Mouse (Mus musculus): ENCODE data around the gene AU040320.

AU040320 gene

DNA sequence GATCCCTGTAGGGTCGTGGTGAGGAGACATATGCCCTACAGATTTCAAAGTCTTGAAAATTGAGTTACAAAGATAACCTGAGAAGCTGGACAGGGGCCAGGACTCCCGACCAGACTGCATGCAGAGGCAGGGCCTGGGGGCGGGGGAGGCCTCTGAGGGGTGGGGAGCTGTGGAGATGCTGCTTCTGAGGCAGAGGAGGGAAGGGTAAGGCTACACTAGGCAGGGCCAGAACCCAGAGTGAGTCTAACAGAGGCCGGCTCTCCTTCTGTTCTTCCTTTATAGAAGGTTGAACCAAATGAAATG, 97.4 kb downstream of the AU040320 start:
- DNase-seq (ENCODE audit: low read depth in 2 of 2, low spot score in 2 of 2), result no peak

DNA sequence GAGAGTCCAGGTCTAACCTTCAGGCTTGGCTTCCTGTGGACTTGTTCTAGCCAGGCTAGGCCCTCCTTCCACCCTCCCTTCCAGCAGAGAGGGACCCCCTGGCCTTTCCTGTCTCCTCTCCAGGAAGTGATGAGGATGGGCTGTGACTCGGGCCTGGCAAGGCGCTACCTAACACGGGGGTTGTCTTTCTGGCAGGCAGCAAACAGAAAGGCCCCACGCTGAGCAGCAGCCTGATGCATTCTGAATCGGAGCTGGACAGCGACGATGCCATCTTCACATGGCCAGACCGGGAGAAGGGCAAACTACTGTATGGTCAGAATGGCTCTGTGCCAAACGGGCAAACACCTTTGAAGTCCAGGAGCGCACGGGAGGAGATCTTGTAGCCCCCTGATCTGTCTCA, 99.6 kb downstream of the AU040320 start:
- no peak for DNase-seq (ENCODE audit: low read depth in 2 of 2, low spot score in 2 of 2)

DNA sequence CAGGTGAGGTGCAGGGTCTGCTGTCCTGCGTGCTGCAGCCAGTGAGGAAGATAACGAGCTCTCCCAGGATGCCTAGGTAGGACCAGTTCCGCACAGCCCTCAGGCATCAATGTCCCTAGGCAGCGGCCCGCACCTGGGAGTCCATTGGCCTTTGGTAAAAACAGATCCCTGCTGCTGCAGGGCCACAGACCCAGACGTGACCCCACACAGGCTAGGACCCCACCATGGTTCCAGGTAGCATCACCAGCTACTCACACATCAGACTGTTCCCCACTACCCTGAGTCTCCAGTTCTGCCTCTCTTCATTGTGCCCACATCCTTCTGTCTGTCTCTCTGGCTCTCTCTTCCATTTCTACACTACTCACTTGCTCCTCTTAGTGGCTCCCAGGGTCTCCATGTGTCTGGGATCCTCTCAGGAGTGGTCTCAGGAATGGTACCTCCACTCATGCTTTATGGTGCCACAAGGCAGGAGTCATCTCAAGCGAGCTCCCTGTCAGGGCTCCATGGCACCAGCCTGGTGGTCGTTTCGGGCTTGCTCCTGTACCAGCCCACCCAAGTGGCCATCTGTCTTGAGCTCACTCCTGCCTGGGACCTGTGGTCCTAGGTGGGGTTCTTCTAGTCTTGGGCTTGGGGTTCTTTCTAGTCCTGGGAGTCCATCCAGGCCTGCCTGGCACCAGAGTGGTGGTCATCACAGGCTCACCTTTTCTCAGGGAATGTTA, 107.1 kb downstream of the AU040320 start:
- DNase-seq (ENCODE audit: low read depth in 2 of 2, low spot score in 2 of 2), result no peak

DNA sequence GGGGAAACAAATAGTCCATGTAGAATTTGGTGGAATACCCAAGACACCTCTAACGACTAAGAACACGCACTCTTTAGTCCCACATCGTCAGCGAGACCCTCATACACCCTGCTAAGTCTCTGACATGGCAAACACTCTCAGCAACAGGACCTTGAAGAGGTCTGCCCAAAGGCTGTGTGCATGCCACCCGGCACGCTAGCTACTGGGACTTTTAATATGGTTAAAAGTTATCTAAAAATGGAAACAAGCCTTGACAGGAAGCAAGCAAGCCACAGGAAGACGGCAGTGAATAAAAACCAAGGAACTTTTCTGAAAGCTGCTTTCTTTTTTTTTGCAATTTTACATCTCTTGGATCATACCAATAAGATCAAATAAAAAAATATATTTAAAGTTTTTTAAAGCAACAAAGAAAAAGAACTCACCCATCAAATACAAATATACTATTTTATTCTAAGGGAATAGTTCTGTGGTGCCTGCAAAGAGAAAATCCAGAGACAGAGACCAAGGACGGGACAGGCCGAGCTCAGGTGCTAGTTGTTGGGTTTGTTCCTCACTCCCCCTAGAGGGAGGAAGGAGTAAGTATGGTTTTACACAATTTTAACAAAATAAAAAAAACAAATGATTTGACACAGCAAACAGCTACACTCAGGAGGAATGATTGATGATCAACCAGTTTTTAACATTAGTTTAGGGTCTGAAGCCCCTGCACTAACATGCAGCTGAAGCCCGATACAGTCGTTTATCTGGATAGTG, 108.3 kb downstream of the AU040320 start:
- peak in 1 of 2 experiments; percentile 19 for DNase-seq (ENCODE audit: low read depth in 2 of 2, low spot score in 2 of 2)

DNA sequence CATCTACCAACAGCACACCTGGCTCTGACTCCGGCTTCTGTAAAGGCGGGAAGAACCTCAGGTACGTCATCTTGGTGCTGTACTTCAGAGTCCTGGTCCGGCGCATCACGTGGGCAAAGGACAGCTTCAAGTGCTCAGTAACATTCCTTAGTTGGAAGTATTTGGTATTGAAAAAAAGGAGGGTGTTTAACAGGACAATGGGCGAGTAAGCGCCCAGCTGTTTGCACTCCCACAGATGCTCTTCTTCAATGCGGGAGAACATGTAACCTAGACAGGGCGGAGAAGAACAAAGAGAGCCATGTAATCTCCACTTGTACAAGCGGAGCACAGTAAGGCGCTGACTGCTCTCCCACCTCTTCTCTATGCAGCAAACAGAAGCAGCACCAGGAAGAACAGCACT, 115.4 kb downstream of the AU040320 start:
- no peak for DNase-seq (ENCODE audit: low read depth in 2 of 2, low spot score in 2 of 2)

DNA sequence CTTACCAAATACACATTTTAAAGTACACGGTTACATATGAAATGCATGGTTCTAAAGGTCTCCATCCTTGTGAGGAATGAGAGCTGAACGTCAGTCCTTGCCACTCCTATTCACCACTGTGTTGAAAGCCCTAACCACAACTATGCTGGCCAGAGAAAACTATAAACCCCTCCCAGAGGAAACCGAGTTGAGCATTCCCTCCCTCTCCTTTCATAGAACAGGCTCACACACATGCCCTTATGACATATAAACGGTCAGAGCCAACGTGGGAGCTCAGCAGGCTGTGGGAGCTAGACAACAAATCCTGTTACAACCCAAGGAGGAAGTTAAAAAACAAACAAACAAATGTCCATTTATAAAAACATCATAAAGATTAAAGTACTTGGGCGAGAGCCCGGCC, 119.4 kb downstream of the AU040320 start:
- no peak for DNase-seq (ENCODE audit: low read depth in 2 of 2, low spot score in 2 of 2)

DNA sequence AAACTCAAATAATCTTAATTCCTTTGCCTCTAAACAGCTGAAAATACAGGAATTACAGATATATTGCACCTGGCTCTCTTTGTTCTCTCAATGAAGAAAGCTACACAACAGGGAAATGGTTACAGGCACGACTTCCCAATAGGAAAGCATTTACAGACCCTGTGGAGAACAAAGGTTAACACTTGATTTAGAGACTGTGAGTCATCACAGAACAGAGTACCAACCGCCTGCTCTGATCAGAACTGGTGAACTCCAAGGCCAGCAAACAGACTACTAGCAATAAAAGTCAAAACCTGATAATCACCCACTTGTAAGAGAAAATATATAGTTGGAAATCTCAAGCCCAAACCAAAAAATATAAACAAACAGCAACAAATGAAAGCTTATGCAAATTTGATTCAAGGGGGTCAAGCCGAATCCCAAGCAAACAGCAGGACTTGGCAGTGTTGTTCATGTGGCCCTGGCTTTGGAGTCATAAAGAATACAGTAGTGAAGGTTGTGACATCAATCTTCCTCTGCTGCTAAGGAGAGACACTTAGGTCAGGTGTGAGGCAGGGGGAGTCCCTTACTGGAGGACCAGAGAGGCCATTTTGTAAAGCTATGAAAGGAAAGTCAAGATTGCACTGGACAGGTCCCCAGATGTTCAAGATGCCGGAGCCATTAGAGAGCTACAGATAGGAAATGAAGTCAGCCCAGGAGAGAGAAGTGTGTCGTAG, 126.4 kb downstream of the AU040320 start:
- DNase-seq (ENCODE audit: low read depth in 2 of 2, low spot score in 2 of 2), result no peak

DNA sequence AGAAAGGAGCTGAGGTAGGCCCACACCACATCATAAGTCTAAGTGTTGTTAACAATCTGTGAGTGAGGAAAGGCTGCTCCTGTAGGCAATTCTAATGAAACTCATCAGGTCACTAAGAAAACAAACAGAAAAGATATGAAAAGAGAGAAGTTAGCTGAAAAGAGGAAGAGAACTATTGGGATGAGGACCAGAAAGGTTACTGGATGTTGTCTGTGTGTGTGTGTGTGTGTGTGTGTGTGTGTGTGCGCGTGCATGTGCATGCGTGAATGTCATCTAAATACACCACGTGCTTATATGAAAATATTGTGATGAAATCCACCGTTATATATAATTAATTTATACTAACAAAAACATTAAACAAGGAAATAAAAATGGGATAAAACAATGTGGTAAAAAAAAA, 130.3 kb downstream of the AU040320 start:
- no peak for DNase-seq (ENCODE audit: low read depth in 2 of 2, low spot score in 2 of 2)

DNA sequence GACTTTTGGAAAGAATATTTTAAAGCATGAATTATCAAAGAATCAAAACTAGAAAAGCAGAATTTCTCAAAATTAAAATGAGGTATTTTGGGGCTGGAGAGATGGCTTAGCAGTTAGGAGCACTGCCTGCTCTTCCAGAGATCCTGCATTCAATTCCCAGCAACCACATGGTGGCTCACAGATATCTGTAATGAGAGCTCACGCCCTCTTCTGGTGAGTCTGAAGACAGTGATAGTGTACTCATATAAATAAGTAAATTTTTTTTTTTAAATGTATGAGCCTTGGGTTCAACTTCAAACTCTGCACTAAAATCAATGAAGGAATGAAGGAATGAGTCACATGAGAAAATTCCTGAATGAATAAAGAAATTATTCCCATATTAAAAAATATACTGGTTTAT, 132.6 kb downstream of the AU040320 start:
- DNase-seq (ENCODE audit: low read depth in 2 of 2, low spot score in 2 of 2), result no peak

DNA sequence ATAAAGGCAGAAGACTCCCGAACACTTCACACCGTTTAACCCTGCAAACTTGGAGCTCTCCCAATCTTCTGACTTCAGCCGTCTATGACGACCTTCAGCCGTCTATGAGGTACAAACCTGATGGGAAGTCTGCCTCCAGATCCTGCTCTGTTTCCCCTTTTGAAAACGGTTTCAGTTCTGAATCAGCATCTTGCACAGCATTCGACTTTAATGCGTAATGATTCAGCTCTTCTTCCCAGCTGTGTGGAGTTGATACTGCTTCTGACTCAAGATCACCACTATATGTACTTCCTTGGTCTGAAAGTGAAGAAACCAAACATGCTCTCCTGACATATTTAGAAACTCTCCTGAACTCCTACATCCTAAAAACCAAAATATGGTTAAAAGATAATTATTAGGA, 136.5 kb downstream of the AU040320 start:
- no peak for DNase-seq (ENCODE audit: low read depth in 2 of 2, low spot score in 2 of 2)

Measured in CD8-positive naive resting alpha-beta T cell, adult 2 months (primary cell).